Mouse (Mus musculus) bone marrow macrophage, adult 2 months (primary cell): ENCODE results near the gene A830031A19Rik.

Source experiments
- CTCF ChIP-seq: IDR thresholded peaks from 2 replicates; pipeline ENCODE4 v1.5.1; 2012; ENCODE audit warnings: low read depth, mild to moderate bottlenecking, low read length, moderate library complexity
- POLR2A ChIP-seq: IDR thresholded peaks from 2 replicates; pipeline ENCODE4 v1.6.1; 2012; ENCODE audit warnings: mild to moderate bottlenecking, low read depth, low read length, borderline replicate concordance

GRCm38 (mm10) chr11:24085986-24086385, 11.1 kb upstream of the A830031A19Rik start:
- TF ChIP-seq CTCF: no peak
- no peak for TF ChIP-seq POLR2A
